Mouse (Mus musculus) megakaryocyte-erythroid progenitor cell, adult 5 weeks (primary cell): ENCODE measurements around the gene Nkain1. TPM values are rescaled to one million over a fixed set of nuclear protein-coding genes. Genes with fewer than 3 reads are reported as not detected.

Experiments
- polyA plus RNA-seq: library from polyadenylated mRNA; stranded (reverse); fragments of >175 nt; gene quantifications from 2 replicates; pipeline ENCODE4 v1.2.3, GENCODE M21; 2012

Gene Nkain1
- 0.10 and 0.11 TPM in 2 replicates for polyA plus RNA-seq

GRCm38 (mm10) chr4:130574048-130574413, at the start of gene Nkain1:
Nkain1 (minus strand) TSS chr4:130574173.

Other genes starting within 250 kb of the Nkain1 start
- gene Zcchc17, start 214.2 kb downstream of the Nkain1 start, polyA plus RNA-seq = 12.5 and 12.6 TPM in 2 replicates
- 57.2 and 61.4 TPM in 2 replicates for gene Snrnp40, start 214.0 kb downstream of the Nkain1 start, polyA plus RNA-seq
- gene Pum1, start 89.1 kb upstream of the Nkain1 start, polyA plus RNA-seq = 32.9 and 44.9 TPM in 2 replicates
- 7.4 and 8.9 TPM in 2 replicates for gene Sdc3, start 218.4 kb upstream of the Nkain1 start, polyA plus RNA-seq